Mouse (Mus musculus) small intestine, adult 2 months (tissue): ENCODE data around the gene Gucy1b2. TPM values are rescaled to one million over a fixed set of nuclear protein-coding genes. Genes with fewer than 3 reads are reported as not detected.
A peak's percentile ranks its signal among the peaks of the same experiment; 100 is the strongest.

ENCODE experiments used
- H3K27ac ChIP-seq: fragments of 200-500 bp; 2 replicates; pipeline ENCODE4 v1.5.1; 2012; ENCODE audit warnings: low read depth, low read length, control low read depth, inconsistent platforms; ENCODE audit not compliant: insufficient read depth
- H3K27me3 ChIP-seq: fragments of 200-500 bp; 2 replicates; pipeline ENCODE4 v1.6.1; 2012; ENCODE audit warnings: mild to moderate bottlenecking, moderate library complexity, low read length, inconsistent platforms; ENCODE audit not compliant: control insufficient read depth, insufficient read depth
- H3K36me3 ChIP-seq: fragments of 200-500 bp; 2 replicates; pipeline ENCODE4 v1.6.1; 2012; ENCODE audit warnings: mild to moderate bottlenecking, low read length, control low read depth, inconsistent platforms; ENCODE audit not compliant: control insufficient read depth, insufficient read depth
- H3K4me1 ChIP-seq: fragments of 200-500 bp; 2 replicates; pipeline ENCODE4 v1.6.1; 2012; ENCODE audit warnings: low read length, inconsistent platforms, mixed read lengths; ENCODE audit not compliant: control insufficient read depth, insufficient read depth, insufficient read length
- H3K4me3 ChIP-seq: fragments of 200-500 bp; 2 replicates; pipeline ENCODE4 v1.5.1; 2012; ENCODE audit warnings: low read depth, mild to moderate bottlenecking, control low read depth, inconsistent platforms, low read length, moderate library complexity
- CTCF ChIP-seq: fragments of 200-500 bp; IDR thresholded peaks from 2 replicates; pipeline ENCODE4 v1.5.1; 2012; ENCODE audit warnings: low read depth, mild to moderate bottlenecking, control low read depth, inconsistent platforms, low read length, moderate library complexity, mixed read lengths; ENCODE audit not compliant: insufficient replicate concordance, insufficient read length; ENCODE audit errors: extremely low read depth
- POLR2A ChIP-seq: fragments of 200-500 bp; IDR thresholded peaks from 2 replicates; pipeline ENCODE4 v1.6.1; 2012; ENCODE audit warnings: low read depth, mild to moderate bottlenecking, control low read depth, inconsistent platforms, low read length, moderate library complexity
- WGBS: fragments of 180-500 bp; shearing (Covaris S2); methylation state at CpG from one replicate; pipeline ENCODE4 v1.1.7; 2018; 5-methylcytosine and 5-hydroxymethylcytosine counted together
- polyA plus RNA-seq: library from polyadenylated mRNA; depleted of rRNA; stranded (reverse); fragments of >200 nt; gene quantifications from 2 replicates; pipeline ENCODE4 v1.2.3, GENCODE M21; 2012

The Gucy1b2 gene
- polyA plus RNA-seq, 1 experiment, result not detected

DNA sequence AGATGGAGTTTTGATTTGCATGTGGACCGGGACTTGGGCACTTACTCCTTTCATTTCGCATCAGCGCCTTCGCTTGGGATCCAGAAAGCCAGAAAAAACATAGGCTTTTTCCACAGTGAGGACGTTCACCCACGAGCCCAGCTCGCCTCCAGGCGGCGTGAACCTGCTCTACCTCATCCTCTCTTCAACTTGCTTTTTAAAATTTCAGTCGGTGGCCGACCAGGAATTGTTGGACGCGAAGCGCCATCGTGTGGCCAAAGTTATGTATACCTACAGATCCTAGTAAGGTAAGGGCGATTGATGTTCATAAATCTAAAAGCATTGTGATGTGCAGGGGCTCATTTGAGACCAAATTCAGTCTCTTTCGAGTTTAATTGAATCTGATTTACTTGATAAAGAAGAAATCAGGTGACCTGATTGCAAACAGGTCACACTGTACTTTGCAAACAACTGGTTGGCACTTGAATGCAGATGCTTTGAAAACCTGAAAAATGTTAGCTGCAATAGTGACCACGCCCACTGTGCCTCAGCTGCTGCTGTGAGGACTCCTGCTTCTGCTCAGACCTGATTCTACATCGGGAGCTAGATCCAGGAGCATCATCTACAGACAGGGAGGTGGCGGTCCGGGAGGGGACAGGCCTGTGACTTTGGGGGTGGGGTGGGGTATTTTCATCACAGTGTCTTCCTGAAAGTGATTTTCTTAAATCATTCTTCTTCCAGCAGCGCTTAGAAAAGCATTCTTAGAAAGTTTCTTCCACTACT, 1.5 kb upstream of the Gucy1b2 start:
- TF ChIP-seq POLR2A (no peak), CTCF (peak; percentile 77; the same call in 1 of the 2 replicates)
- WGBS, result 20% methylated on average over 22 of the region's 22 CpGs
- H3K36me3 ChIP-seq, result no peaks in the 10 kb centered on the region
- H3K4me1 ChIP-seq, result no peaks in the 10 kb centered on the region
- H3K27me3 ChIP-seq, result 0 out of 2 replicates have a peak, but pooled peaks cover 2% of the 10 kb centered on the region
- H3K4me3 ChIP-seq, result peak overlapping the region; percentile 17
- H3K27ac ChIP-seq, result no peak overlapping the region

DNA sequence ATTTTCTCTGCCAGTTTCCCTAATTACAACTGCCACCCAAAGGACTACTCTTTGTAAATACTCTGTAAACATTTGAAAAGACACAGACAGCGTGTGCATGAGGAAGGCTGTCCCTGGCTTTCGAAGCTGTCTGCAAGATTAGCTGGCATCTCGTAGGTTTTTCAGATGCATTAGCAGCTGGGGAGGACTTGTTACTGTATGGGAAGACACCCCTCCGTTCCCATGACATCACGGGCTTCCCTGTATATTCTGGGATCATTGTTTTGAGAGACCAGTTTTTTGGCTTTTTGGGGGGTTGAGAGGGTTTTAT, 564 bp downstream of the Gucy1b2 start:
- Histone ChIP-seq H3K4me1 (no peaks in the 10 kb centered on the region), H3K36me3 (no peaks in the 10 kb centered on the region), H3K27me3 (0 out of 2 replicates have a peak, but pooled peaks cover 2% of the 10 kb centered on the region), H3K4me3 (no peak overlapping the region), H3K27ac (no peak overlapping the region)
- no peak for TF ChIP-seq CTCF
- 64% methylated on average over 5 of the region's 5 CpGs for WGBS

DNA sequence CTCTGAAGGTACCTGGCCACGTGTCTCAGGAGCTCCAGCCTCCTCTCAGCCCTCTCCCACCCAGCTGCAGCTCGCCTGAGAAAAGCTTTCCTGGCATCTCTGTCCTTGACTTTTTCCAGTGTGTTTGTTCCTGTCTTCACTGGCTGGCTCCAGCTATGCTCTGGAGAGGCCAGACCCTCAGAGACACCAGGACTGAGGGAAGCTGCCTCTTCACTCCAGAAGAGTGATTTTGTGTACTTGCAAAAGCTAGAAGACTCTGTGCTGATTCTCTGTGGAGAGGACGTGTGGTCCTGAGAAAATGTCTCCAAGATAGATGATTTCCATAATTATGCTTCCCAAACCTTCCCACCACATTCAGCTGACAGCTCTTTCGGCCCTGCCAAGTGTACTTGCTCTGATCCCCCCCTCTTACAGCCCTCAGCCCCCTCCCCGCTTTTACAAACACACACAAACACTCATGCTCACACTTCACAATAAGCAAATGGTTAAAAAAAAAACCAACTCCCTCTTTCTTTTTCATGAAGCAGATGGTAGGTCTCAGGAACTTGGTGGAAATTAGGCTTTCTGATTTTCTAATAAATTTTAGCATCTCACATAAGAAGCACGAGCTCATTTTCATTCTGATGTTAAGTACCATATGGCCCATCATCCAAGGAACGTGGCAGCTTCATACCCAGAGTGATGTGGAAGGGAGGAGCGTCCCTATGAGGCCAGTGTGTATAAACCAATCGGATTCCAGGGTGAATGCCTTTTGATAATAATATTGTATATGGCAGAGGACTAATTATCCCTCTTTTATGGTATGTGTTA, 1.1 kb downstream of the Gucy1b2 start:
- H3K4me3 ChIP-seq, result no peak overlapping the region
- 52% methylated on average over 9 of the region's 9 CpGs for WGBS
- H3K27ac ChIP-seq, result no peak overlapping the region
- H3K4me1 ChIP-seq, result no peaks in the 10 kb centered on the region
- H3K36me3 ChIP-seq, result no peaks in the 10 kb centered on the region
- TF ChIP-seq POLR2A (no peak), CTCF (no peak)
- 0 out of 2 replicates have a peak, but pooled peaks cover 2% of the 10 kb centered on the region for H3K27me3 ChIP-seq

DNA sequence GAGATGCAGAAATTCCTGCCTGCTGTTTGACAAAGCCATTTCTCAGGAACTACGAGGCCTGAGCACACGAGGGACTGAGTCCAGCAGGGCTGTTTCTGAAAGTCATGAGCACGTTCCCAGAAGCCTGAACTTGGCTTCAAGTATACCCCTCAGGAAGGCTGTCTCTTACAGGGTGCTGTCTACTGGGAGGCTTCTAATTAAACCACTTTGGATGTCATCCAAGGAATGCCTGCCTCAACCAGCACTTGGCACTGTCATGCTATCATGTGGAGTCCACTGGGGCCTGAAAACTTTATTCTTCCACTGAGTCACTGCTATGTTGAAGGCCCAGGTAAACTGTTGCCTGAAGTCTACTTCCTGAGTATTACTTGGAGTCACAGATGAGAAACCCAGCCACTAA, 2.0 kb downstream of the Gucy1b2 start:
- no peaks in the 10 kb centered on the region for H3K36me3 ChIP-seq
- no peak overlapping the region for H3K27ac ChIP-seq
- no peak overlapping the region for H3K4me3 ChIP-seq
- H3K4me1 ChIP-seq, result no peaks in the 10 kb centered on the region
- WGBS, result 58% methylated on average over 3 of the region's 3 CpGs
- 0 out of 2 replicates have a peak, but pooled peaks cover 2% of the 10 kb centered on the region for H3K27me3 ChIP-seq
- TF ChIP-seq CTCF (no peak), POLR2A (no peak)

DNA sequence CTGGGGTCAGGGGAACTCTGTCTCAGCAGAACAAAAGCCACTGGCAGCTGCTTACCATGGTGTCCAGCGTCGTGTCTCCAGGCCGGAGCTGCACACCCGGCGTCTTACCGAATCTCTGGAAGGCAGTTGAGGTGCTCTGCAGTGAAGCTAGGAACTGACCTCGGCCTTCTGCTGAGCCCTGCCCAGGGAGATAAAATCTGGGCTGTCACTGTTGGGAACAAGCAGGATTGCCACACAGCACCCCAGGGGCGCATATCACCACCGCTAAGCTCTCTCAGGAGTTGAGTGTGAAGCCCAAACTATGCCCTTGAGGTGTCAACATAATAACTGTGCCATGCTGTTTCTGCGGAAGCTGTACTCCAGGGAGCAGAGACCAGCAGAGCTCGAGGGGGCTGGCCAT, 2.8 kb downstream of the Gucy1b2 start:
- Histone ChIP-seq H3K27me3 (0 out of 2 replicates have a peak, but pooled peaks cover 2% of the 10 kb centered on the region), H3K4me3 (no peak overlapping the region), H3K36me3 (no peaks in the 10 kb centered on the region), H3K4me1 (no peaks in the 10 kb centered on the region), H3K27ac (no peak overlapping the region)
- WGBS, result 74% methylated on average over 11 of the region's 11 CpGs
- TF ChIP-seq CTCF (no peak), POLR2A (no peak)

DNA sequence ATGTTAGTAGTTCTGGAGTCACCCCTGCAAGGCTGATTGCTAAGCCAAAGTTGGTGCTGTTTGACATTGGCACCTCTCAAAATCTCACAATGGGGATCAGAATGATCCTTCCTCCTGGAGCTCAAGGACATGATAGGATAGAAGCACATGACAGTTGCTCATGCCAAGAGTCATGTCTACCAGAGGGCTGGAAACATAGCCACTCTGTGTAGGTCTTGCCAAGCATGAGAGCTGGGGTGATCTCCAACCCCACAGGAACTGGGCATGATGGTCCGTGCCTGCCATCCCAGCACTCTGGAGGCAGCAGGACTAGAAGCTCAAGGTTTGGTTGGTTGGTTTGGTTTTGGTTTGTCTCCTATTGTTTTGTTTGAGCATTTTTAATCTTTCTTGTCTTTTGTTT, 5.4 kb downstream of the Gucy1b2 start:
- H3K27ac ChIP-seq, result no peak overlapping the region
- no peaks in the 10 kb centered on the region for H3K36me3 ChIP-seq
- no peaks in the 10 kb centered on the region for H3K27me3 ChIP-seq
- H3K4me1 ChIP-seq, result no peaks in the 10 kb centered on the region
- TF ChIP-seq CTCF (no peak), POLR2A (no peak)
- no peak overlapping the region for H3K4me3 ChIP-seq
- WGBS, result 94% methylated on average over 1 of the region's 1 CpGs

DNA sequence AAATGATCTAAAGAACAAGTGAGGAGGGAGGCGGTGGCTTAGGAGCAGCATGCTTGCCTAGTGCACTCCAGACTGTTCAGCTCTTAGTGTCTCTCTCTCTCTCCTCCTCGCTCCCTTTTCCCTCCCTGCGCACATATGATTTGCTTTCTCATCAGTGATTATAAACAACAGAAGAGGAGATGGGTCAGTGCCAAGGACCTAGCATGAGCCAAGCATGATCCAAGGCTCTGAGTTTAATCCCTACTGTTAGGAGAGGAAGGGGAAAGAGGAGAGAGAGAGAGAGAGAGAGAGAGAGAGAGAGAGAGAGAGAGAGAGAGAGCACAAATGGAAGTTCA, 8.9 kb downstream of the Gucy1b2 start:
- Histone ChIP-seq H3K4me3 (no peak overlapping the region), H3K4me1 (no peaks in the 10 kb centered on the region), H3K36me3 (no peaks in the 10 kb centered on the region), H3K27ac (no peak overlapping the region), H3K27me3 (no peaks in the 10 kb centered on the region)
- TF ChIP-seq CTCF (no peak), POLR2A (no peak)
- 53% methylated on average over 3 of the region's 3 CpGs for WGBS
